In genomic region chr12:12708954-12709523, GRCm38 (mm10) we compare ENCODE assay signal across 11 mouse cellular contexts.
A peak's percentile ranks its signal among the peaks of the same experiment; 100 is the strongest.
DNase-seq lines count a peak whose midpoint lies in the region; ATAC-seq and TF ChIP-seq lines count a peak whose summit lies in the region.
"Had no signal": no experiment of that assay in that cellular context is flagged by ENCODE, and none has a peak within 500 bp of the region (broad histone marks: within the 10 kb centered on the region; RNA-seq: fewer than 3 reads in every experiment).

No protein-coding gene starts in this region.

- H3K27ac ChIP-seq in limb, embryonic 15.5 days: no peak overlapping the region
- no peak overlapping the region for H3K27ac ChIP-seq in limb, embryonic 10.5 days
- H3K27ac ChIP-seq in embryonic facial prominence, embryonic 11.5 days (replicated peaks; ENCODE audit: low read depth, low read length): no peak overlapping the region
- H3K27ac ChIP-seq in hindbrain, embryonic 14.5 days: peak overlapping the region; percentile 57
- no peak overlapping the region for H3K27ac ChIP-seq in thymus, adult 2 months (ENCODE audit: control insufficient read depth, insufficient read depth, low read length)
- H3K27ac ChIP-seq: stomach, postnatal 0 days had no signal

- no peak overlapping the region for H3K9ac ChIP-seq in limb, embryonic 15.5 days
- H3K9ac ChIP-seq in embryonic facial prominence, embryonic 11.5 days (replicated peaks; ENCODE audit: low read length): no peak overlapping the region
- H3K9ac ChIP-seq in hindbrain, embryonic 14.5 days: peak overlapping the region; percentile 31; the same call in 1 of the 2 replicates

- no peak for TF ChIP-seq CTCF in thymus, adult 2 months (IDR thresholded peaks at IDR 0.05; ENCODE audit: borderline replicate concordance, control insufficient read depth, extremely low read depth, insufficient read depth, low read length, poor library complexity)

- H3K4me2 ChIP-seq in limb, embryonic 15.5 days: 0 out of 2 replicates have a peak overlapping the region, but pooled peaks have one; percentile 3
- H3K4me2 ChIP-seq in embryonic facial prominence, embryonic 11.5 days (ENCODE audit: low read depth, low read length): no peak overlapping the region
- peak overlapping the region; percentile 38 for H3K4me2 ChIP-seq in hindbrain, embryonic 14.5 days (replicated peaks)

- no peaks in the 10 kb centered on the region for H3K4me1 ChIP-seq in limb, embryonic 15.5 days
- H3K4me1 ChIP-seq in limb, embryonic 10.5 days: peaks cover 7% of the 10 kb centered on the region; the same call in 1 of the 2 replicates
- no peaks in the 10 kb centered on the region for H3K4me1 ChIP-seq in embryonic facial prominence, embryonic 11.5 days (ENCODE audit: control insufficient read depth, insufficient read depth, low read length)
- peaks cover 23% of the 10 kb centered on the region for H3K4me1 ChIP-seq in hindbrain, embryonic 14.5 days (replicated peaks; ENCODE audit: control insufficient read depth, insufficient read depth, low read length)
- H3K4me1 ChIP-seq in thymus, adult 2 months (replicated peaks; ENCODE audit: control insufficient read depth, insufficient read depth, low read length): no peaks in the 10 kb centered on the region

- H3K36me3 ChIP-seq in limb, embryonic 15.5 days: no peaks in the 10 kb centered on the region
- no peaks in the 10 kb centered on the region for H3K36me3 ChIP-seq in limb, embryonic 10.5 days
- no peaks in the 10 kb centered on the region for H3K36me3 ChIP-seq in embryonic facial prominence, embryonic 11.5 days (replicated peaks; ENCODE audit: control insufficient read depth, insufficient read depth, low read depth, low read length)
- no peaks in the 10 kb centered on the region for H3K36me3 ChIP-seq in hindbrain, embryonic 14.5 days (replicated peaks; ENCODE audit: control insufficient read depth, insufficient read depth)
- no peaks in the 10 kb centered on the region for H3K36me3 ChIP-seq in thymus, adult 2 months (ENCODE audit: control insufficient read depth, insufficient read depth, low read length)

- TF ChIP-seq POLR2A in thymus, adult 2 months (IDR thresholded peaks at IDR 0.05; ENCODE audit: control insufficient read depth, extremely low read depth, insufficient read depth, low read length, poor library complexity): no peak

- no peaks in the 10 kb centered on the region for H3K27me3 ChIP-seq in limb, embryonic 15.5 days
- H3K27me3 ChIP-seq in limb, embryonic 10.5 days (ENCODE audit: low read depth, poor library complexity, severe bottlenecking): no peaks in the 10 kb centered on the region
- no peaks in the 10 kb centered on the region for H3K27me3 ChIP-seq in embryonic facial prominence, embryonic 11.5 days (ENCODE audit: control insufficient read depth, insufficient read depth, low read length)
- no peaks in the 10 kb centered on the region for H3K27me3 ChIP-seq in hindbrain, embryonic 14.5 days (ENCODE audit: control insufficient read depth, insufficient read depth, low read length)
- no peaks in the 10 kb centered on the region for H3K27me3 ChIP-seq in thymus, adult 2 months (ENCODE audit: control insufficient read depth, insufficient read depth, low read length)

- WGBS in limb, embryonic 15.5 days: 30% methylated on average over 14 of the region's 14 CpGs
- 39% methylated on average over 14 of the region's 14 CpGs for WGBS in limb, embryonic 10.5 days
- 23% methylated on average over 14 of the region's 14 CpGs for WGBS in embryonic facial prominence, embryonic 11.5 days
- 5% methylated on average over 14 of the region's 14 CpGs for WGBS in hindbrain, embryonic 14.5 days
- 87% methylated on average over 14 of the region's 14 CpGs for WGBS in thymus, adult 2 months

- DNase-seq in limb, embryonic 10.5 days (ENCODE audit: low spot score): no peak
- DNase-seq in embryonic facial prominence, embryonic 11.5 days (ENCODE audit: low spot score): peak; percentile 18
- no peak for DNase-seq in hindbrain, embryonic 14.5 days (ENCODE audit: low spot score)
- DNase-seq in retina, embryonic 14.5 days (ENCODE audit: low spot score): peak; percentile 49
- no peak for DNase-seq in thymus, adult 2 months
- no peak for DNase-seq in heart, adult 9 months (ENCODE audit: low spot score in 2 of 2)
- no peak for DNase-seq in ovary, adult 18-20 months (ENCODE audit: low spot score)
- DNase-seq: cerebellum, adult 9-10 months; heart, postnatal 36 days had no signal

- H3K9me3 ChIP-seq in limb, embryonic 15.5 days: no peaks in the 10 kb centered on the region
- no peaks in the 10 kb centered on the region for H3K9me3 ChIP-seq in limb, embryonic 10.5 days (replicated peaks)
- H3K9me3 ChIP-seq in embryonic facial prominence, embryonic 11.5 days (replicated peaks; ENCODE audit: control insufficient read depth, low read length): no peaks in the 10 kb centered on the region
- 0 out of 2 replicates have a peak, but pooled peaks cover 3% of the 10 kb centered on the region for H3K9me3 ChIP-seq in hindbrain, embryonic 14.5 days (ENCODE audit: control insufficient read depth, low read length)

- no peak for ATAC-seq in limb, embryonic 15.5 days (ENCODE audit: insufficient number of reproducible peaks, low FRiP score, low TSS enrichment, low read depth)
- no peak for ATAC-seq in embryonic facial prominence, embryonic 11.5 days (replicated peaks; ENCODE audit: insufficient number of reproducible peaks, low FRiP score, low TSS enrichment, low read depth)
- ATAC-seq in hindbrain, embryonic 14.5 days (ENCODE audit: low FRiP score): no peak

- H3K4me3 ChIP-seq in limb, embryonic 15.5 days: no peak overlapping the region
- H3K4me3 ChIP-seq in limb, embryonic 10.5 days: no peak overlapping the region
- H3K4me3 ChIP-seq in embryonic facial prominence, embryonic 11.5 days (ENCODE audit: low read depth, low read length): no peak overlapping the region
- H3K4me3 ChIP-seq in hindbrain, embryonic 14.5 days (replicated peaks; ENCODE audit: low read length): no peak overlapping the region
- no peak overlapping the region for H3K4me3 ChIP-seq in thymus, adult 2 months (ENCODE audit: control insufficient read depth, insufficient read depth, low read length)

Comparison
In these comparisons a context has a peak if more than half of its experiments do, and no peak if none do; other contexts are left out.
1. DNase-seq: peak in embryonic facial prominence, embryonic 11.5 days (single experiment) and retina, embryonic 14.5 days (single experiment); none in limb, embryonic 10.5 days (single experiment), hindbrain, embryonic 14.5 days (single experiment), thymus, adult 2 months (single experiment), heart, adult 9 months (0 of 2) and ovary, adult 18-20 months (single experiment).